Comparison of ENCODE assay signal across 9 mouse cellular contexts in genomic region chr17:48280943-48281738, GRCm38 (mm10). TPM values are rescaled to one million over a fixed set of nuclear protein-coding genes. Genes with fewer than 3 reads are reported as not detected.
DNase-seq lines count a peak whose midpoint lies in the region; ATAC-seq and TF ChIP-seq lines count a peak whose summit lies in the region.
"Had no signal": no experiment of that assay in that cellular context is flagged by ENCODE, and none has a peak within 500 bp of the region (broad histone marks: within the 10 kb centered on the region; RNA-seq: fewer than 3 reads in every experiment).

No protein-coding gene starts in this region.

- H3K27me3 ChIP-seq in G1E (ENCODE audit: insufficient read depth, low read length), result no peaks in the 10 kb centered on the region
- no peaks in the 10 kb centered on the region for H3K27me3 ChIP-seq in hindbrain, embryonic 12.5 days

- no peak for TF ChIP-seq CTCF in G1E (IDR thresholded peaks at IDR 0.05; ENCODE audit: low read depth, low read length)

- peak overlapping the region; percentile 53 for H3K9ac ChIP-seq in hindbrain, embryonic 12.5 days

- peaks cover 44% of the 10 kb centered on the region for H3K4me1 ChIP-seq in G1E (ENCODE audit: insufficient read depth, low read depth, low read length)
- H3K4me1 ChIP-seq in hindbrain, embryonic 12.5 days, result peaks cover 8% of the 10 kb centered on the region; the same call in 1 of the 2 replicates

- H3K36me3 ChIP-seq in G1E (replicated peaks), result no peaks in the 10 kb centered on the region
- no peaks in the 10 kb centered on the region for H3K36me3 ChIP-seq in hindbrain, embryonic 12.5 days

- DNase-seq in embryo, embryonic 11 days, result peak; percentile 12
- DNase-seq in embryo, embryonic 9.5 days (ENCODE audit: extremely low spot score), result no peak
- DNase-seq in G1E (ENCODE audit: low spot score), result no peak
- DNase-seq in adrenal gland, postnatal 10 days, result no peak
- DNase-seq in cerebellum, adult 18-20 months, result no peak
- no peak for DNase-seq in lung, postnatal 25 days (ENCODE audit: low spot score)
- DNase-seq: cerebellum, adult 9-10 months had no signal

- peak overlapping the region; percentile 56 for H3K4me2 ChIP-seq in hindbrain, embryonic 12.5 days (replicated peaks)

- ATAC-seq in G1E (ENCODE audit: extremely low read depth, insufficient number of reproducible peaks, low FRiP score, poor library complexity, severe bottlenecking), result peak; percentile 60
- peak; percentile 56; the same call in 1 of the 2 replicates for ATAC-seq in hindbrain, embryonic 12.5 days (ENCODE audit: low FRiP score)
- peak; percentile 64 for ATAC-seq in megakaryocyte-erythroid progenitor cell, adult 5-6 weeks (replicated peaks; ENCODE audit: low FRiP score, low TSS enrichment, poor library complexity, severe bottlenecking)

- H3K9me3 ChIP-seq in G1E (replicated peaks), result no peaks in the 10 kb centered on the region
- no peaks in the 10 kb centered on the region for H3K9me3 ChIP-seq in hindbrain, embryonic 12.5 days (replicated peaks)

- H3K4me3 ChIP-seq in G1E (ENCODE audit: low read depth, low read length), result no peak overlapping the region; the same call in 1 of the 2 replicates
- H3K4me3 ChIP-seq in hindbrain, embryonic 12.5 days, result peak overlapping the region; percentile 30

- 25% methylated on average over 18 of the region's 18 CpGs for WGBS in hindbrain, embryonic 12.5 days

- H3K27ac ChIP-seq in hindbrain, embryonic 12.5 days, result peak overlapping the region; percentile 37; the same call in 1 of the 2 replicates

RNA-seq across cellular contexts. Expression of gene Treml4, which starts 17.0 kb away (rescaled TPM):
- 2.3 TPM in 1 of 2 replicates, not detected in the other for total RNA-seq in G1E (2014; fragmentation: Nextera tagmentation)
- total RNA-seq in G1E (2017), result 1.4 and 2.2 TPM in 2 replicates
- 0.22 and 0.33 TPM in 2 replicates for polyA plus RNA-seq in G1E (2012)
- polyA plus RNA-seq in hindbrain, embryonic 12.5 days (2016; fragmentation: Nextera tagmentation; extraction: Ambion mirVana), result not detected in 2 replicates
- total RNA-seq in megakaryocyte-erythroid progenitor cell, adult 5-6 weeks (2014; fragmentation: Nextera tagmentation), result not detected in 2 replicates
- total RNA-seq in megakaryocyte-erythroid progenitor cell, adult 5-6 weeks (2017), result 0.46 TPM in 1 of 2 replicates, not detected in the other
- 1 to 10 TPM; 1.4 to 2.2 TPM for total RNA-seq in adrenal gland, postnatal 10 days (2021)

RNA-seq across cellular contexts. Expression of gene Treml2, which starts 18.2 kb away (rescaled TPM):
- total RNA-seq in G1E (2014; fragmentation: Nextera tagmentation), result 84.3 and 99.8 TPM in 2 replicates
- 63.4 and 71.0 TPM in 2 replicates for total RNA-seq in G1E (2017)
- polyA plus RNA-seq in G1E (2012), result 14.3 and 15.6 TPM in 2 replicates
- polyA plus RNA-seq in hindbrain, embryonic 12.5 days (2016; fragmentation: Nextera tagmentation; extraction: Ambion mirVana), result 0.25 and 0.81 TPM in 2 replicates
- 39.3 and 64.8 TPM in 2 replicates for total RNA-seq in megakaryocyte-erythroid progenitor cell, adult 5-6 weeks (2014; fragmentation: Nextera tagmentation)
- 23.7 and 37.2 TPM in 2 replicates for total RNA-seq in megakaryocyte-erythroid progenitor cell, adult 5-6 weeks (2017)
- total RNA-seq in adrenal gland, postnatal 10 days (2021), result 1 to 10 TPM; 1.5 to 2.0 TPM

RNA-seq across cellular contexts. Expression of gene Trem3, which starts 33.6 kb away (rescaled TPM):
- not detected in 2 replicates for total RNA-seq in G1E (2014; fragmentation: Nextera tagmentation)
- not detected in 2 replicates for total RNA-seq in G1E (2017)
- not detected in 2 replicates for polyA plus RNA-seq in G1E (2012)
- not detected in 2 replicates for polyA plus RNA-seq in hindbrain, embryonic 12.5 days (2016; fragmentation: Nextera tagmentation; extraction: Ambion mirVana)
- 3.8 TPM in 1 of 2 replicates, not detected in the other for total RNA-seq in megakaryocyte-erythroid progenitor cell, adult 5-6 weeks (2014; fragmentation: Nextera tagmentation)
- total RNA-seq in megakaryocyte-erythroid progenitor cell, adult 5-6 weeks (2017), result 0.84 TPM in 1 of 2 replicates, not detected in the other
- total RNA-seq in adrenal gland, postnatal 10 days (2021), result under 1 TPM; 0.70 to 0.72 TPM

RNA-seq across cellular contexts. Expression of gene B430306N03Rik, which starts 34.8 kb away (rescaled TPM):
- total RNA-seq in G1E (2014; fragmentation: Nextera tagmentation) (1.0 and 1.7 TPM in 2 replicates), G1E (2017) (0.87 and 0.93 TPM in 2 replicates)
- polyA plus RNA-seq in G1E (2012), result 0.20 and 0.21 TPM in 2 replicates
- polyA plus RNA-seq in hindbrain, embryonic 12.5 days (2016; fragmentation: Nextera tagmentation; extraction: Ambion mirVana), result 0.05 TPM in 1 of 2 replicates, not detected in the other
- 0.12 TPM in 1 of 2 replicates, not detected in the other for total RNA-seq in megakaryocyte-erythroid progenitor cell, adult 5-6 weeks (2014; fragmentation: Nextera tagmentation)
- 0.28 TPM in 1 of 2 replicates, not detected in the other for total RNA-seq in megakaryocyte-erythroid progenitor cell, adult 5-6 weeks (2017)
- total RNA-seq in adrenal gland, postnatal 10 days (2021), result under 1 TPM; 0.66 to 0.79 TPM

RNA-seq across cellular contexts. Expression of gene Trem1, which starts 48.6 kb away (rescaled TPM):
- not detected in 2 replicates for total RNA-seq in G1E (2014; fragmentation: Nextera tagmentation)
- total RNA-seq in G1E (2017), result 0.05 and 0.06 TPM in 2 replicates
- not detected in 2 replicates for polyA plus RNA-seq in G1E (2012)
- 0.10 and 0.14 TPM in 2 replicates for polyA plus RNA-seq in hindbrain, embryonic 12.5 days (2016; fragmentation: Nextera tagmentation; extraction: Ambion mirVana)
- total RNA-seq in megakaryocyte-erythroid progenitor cell, adult 5-6 weeks (2014; fragmentation: Nextera tagmentation), result not detected in 2 replicates
- total RNA-seq in megakaryocyte-erythroid progenitor cell, adult 5-6 weeks (2017), result 0.27 and 0.94 TPM in 2 replicates
- total RNA-seq in adrenal gland, postnatal 10 days (2021), result under 1 TPM; 0.09 to 0.42 TPM

Comparison
In these comparisons a context has a peak if more than half of its experiments do, and no peak if none do; other contexts are left out.
1. RNA of gene Treml2, which starts 18.2 kb away (total RNA-seq): 63.4 to 99.8 TPM in G1E and 23.7 to 64.8 TPM in megakaryocyte-erythroid progenitor cell, adult 5-6 weeks; 1.5 to 2.0 TPM in adrenal gland, postnatal 10 days; every median in the first group is over 4 times any median in the second.
2. Peak in every context shown above with its lines, with median percentiles within 50 percentile points of each other: ATAC-seq.